Mouse (Mus musculus): ENCODE measurements around the gene Ing1.
"Not testable (repeated sequence)": the region's sequence is repeated elsewhere in the genome, so short reads cannot be mapped to it uniquely, and the experiment has no call there.

Gene Ing1

GRCm38 (mm10) chr8:11551497-11551896, 3.9 kb upstream of the Ing1 start:
- not testable (repeated sequence) for DNase-seq

GRCm38 (mm10) chr8:11552390-11552789, 3.0 kb upstream of the Ing1 start:
- DNase-seq, result no peak

- DNase-seq, result peak; percentile 99 to 100
Measured at GRCm38 (mm10) chr8:11555720-11556591, 585 bp downstream of the Ing1 start.

- DNase-seq, result peak; percentile 70 to 72
Measured at GRCm38 (mm10) chr8:11556691-11557423, 1.5 kb downstream of the Ing1 start.

- peak in 1 of 2 experiments; percentile 71 for DNase-seq
Measured at GRCm38 (mm10) chr8:11557424-11557767, 2.0 kb downstream of the Ing1 start.

- peak; percentile 98 to 99 for DNase-seq
Measured at GRCm38 (mm10) chr8:11557768-11558629, 2.6 kb downstream of the Ing1 start.

GRCm38 (mm10) chr8:11559511-11559910, 4.1 kb downstream of the Ing1 start:
- DNase-seq, result no peak

GRCm38 (mm10) chr8:11560220-11560619, 4.8 kb downstream of the Ing1 start:
- DNase-seq, result no peak

- no peak for DNase-seq
Measured at GRCm38 (mm10) chr8:11564236-11564635, 8.9 kb downstream of the Ing1 start.

GRCm38 (mm10) chr8:11564721-11565120, 9.3 kb downstream of the Ing1 start:
- no peak for DNase-seq

- DNase-seq, result not testable (repeated sequence)
Measured at GRCm38 (mm10) chr8:11568193-11568592, 12.8 kb downstream of the Ing1 start.

GRCm38 (mm10) chr8:11569260-11570097, 14.1 kb downstream of the Ing1 start:
- no peak for DNase-seq

- no peak for DNase-seq
Measured at GRCm38 (mm10) chr8:11570742-11571141, 15.4 kb downstream of the Ing1 start.

- DNase-seq, result no peak
Measured at GRCm38 (mm10) chr8:11571950-11572349, 16.6 kb downstream of the Ing1 start.

- no peak for DNase-seq
Measured at GRCm38 (mm10) chr8:11572428-11572827, 17.1 kb downstream of the Ing1 start.

- DNase-seq, result no peak
Measured at GRCm38 (mm10) chr8:11574911-11575603, 19.7 kb downstream of the Ing1 start.

- DNase-seq, result no peak
Measured at GRCm38 (mm10) chr8:11575604-11576384, 20.4 kb downstream of the Ing1 start.

GRCm38 (mm10) chr8:11585513-11586373, 30.4 kb downstream of the Ing1 start:
- no peak for DNase-seq

GRCm38 (mm10) chr8:11586374-11586745, 31.0 kb downstream of the Ing1 start:
- no peak for DNase-seq

- DNase-seq, result no peak
Measured at GRCm38 (mm10) chr8:11591837-11592236, 36.5 kb downstream of the Ing1 start.
